Mouse (Mus musculus) forebrain, embryonic 13.5 days (tissue): ENCODE results near the gene Gm3594. TPM values are rescaled to one million over a fixed set of nuclear protein-coding genes. Genes with fewer than 3 reads are reported as not detected.
"Not testable (repeated sequence)": the region's sequence is repeated elsewhere in the genome, so short reads cannot be mapped to it uniquely, and the experiment has no call there.

Experiments used
- ATAC-seq: fragments of 200-750 bp; cut with Nextera tagmentation; 2 replicates; pipeline ENCODE4 v1.8.0; 2017
- H3K27ac ChIP-seq: fragments of 300-500 bp; sonication (generic); 2 replicates; pipeline ENCODE4 v1.5.1; 2015; ENCODE audit warnings: inconsistent platforms, mild to moderate bottlenecking, moderate library complexity
- H3K27me3 ChIP-seq: fragments of 300-500 bp; sonication (generic); 2 replicates; pipeline ENCODE4 v1.6.1; 2015; ENCODE audit warnings: mild to moderate bottlenecking, inconsistent platforms
- H3K36me3 ChIP-seq: fragments of 300-500 bp; sonication (generic); 2 replicates; pipeline ENCODE4 v1.6.1; 2015; ENCODE audit warnings: mild to moderate bottlenecking, inconsistent platforms; ENCODE audit not compliant: poor library complexity, severe bottlenecking
- H3K4me1 ChIP-seq: fragments of 300-500 bp; sonication (generic); 2 replicates; pipeline ENCODE4 v1.6.1; 2015; ENCODE audit warnings: inconsistent platforms
- H3K4me2 ChIP-seq: fragments of 300-500 bp; sonication (generic); 2 replicates; pipeline ENCODE4 v1.6.1; 2015; ENCODE audit warnings: inconsistent platforms, mild to moderate bottlenecking, moderate library complexity
- H3K4me3 ChIP-seq: fragments of 300-500 bp; sonication (generic); 2 replicates; pipeline ENCODE4 v1.5.1; 2015; ENCODE audit warnings: mild to moderate bottlenecking, inconsistent platforms
- H3K9ac ChIP-seq: fragments of 300-500 bp; sonication (generic); 2 replicates; pipeline ENCODE4 v1.6.1; 2015; ENCODE audit warnings: mild to moderate bottlenecking, inconsistent platforms
- H3K9me3 ChIP-seq: fragments of 300-500 bp; sonication (generic); replicated peaks from 2 replicates; pipeline ENCODE4 v1.6.1; 2016; ENCODE audit warnings: inconsistent platforms
- WGBS: fragments of 180-500 bp; shearing (Covaris S2); methylation state at CpG from one replicate; pipeline ENCODE4 v1.1.7; 2015; 5-methylcytosine and 5-hydroxymethylcytosine counted together
- polyA plus RNA-seq: library from polyadenylated mRNA; unstranded; fragments of >200 nt; fragmentation: Nextera tagmentation; extraction: Ambion mirVana; gene quantifications from 2 replicates; pipeline ENCODE4 v1.2.1, GENCODE M21; 2015

Gene Gm3594
- not detected in 2 replicates for polyA plus RNA-seq

GRCm38 (mm10) chr14:6444511-6444910, at the start of gene Gm3594:
Gm3594 (minus strand) TSS chr14:6444611.
- H3K27ac ChIP-seq, result not testable (repeated sequence)
- WGBS, result no CpG with 5 or more reads among the region's 4 CpGs

GRCm38 (mm10) chr14:6486331-6486730, 41.9 kb upstream of the Gm3594 start:
- H3K4me2 ChIP-seq, H3K4me3 ChIP-seq, H3K4me1 ChIP-seq, ATAC-seq, H3K9ac ChIP-seq, H3K9me3 ChIP-seq, H3K36me3 ChIP-seq, H3K27ac ChIP-seq, H3K27me3 ChIP-seq: not testable (repeated sequence)
- WGBS, result 62% methylated on average over 1 of the region's 1 CpGs

More at GRCm38 (mm10) chr14:6444511-6444910, at the start of gene Gm3594:
- not testable (repeated sequence) for H3K4me3 ChIP-seq, H3K9me3 ChIP-seq, ATAC-seq, H3K36me3 ChIP-seq, H3K27me3 ChIP-seq, H3K4me2 ChIP-seq, H3K4me1 ChIP-seq, H3K9ac ChIP-seq

GRCm38 (mm10) chr14:6485541-6485940, 41.1 kb upstream of the Gm3594 start:
- H3K27me3 ChIP-seq, H3K4me3 ChIP-seq, H3K4me2 ChIP-seq, H3K9me3 ChIP-seq, H3K9ac ChIP-seq, H3K36me3 ChIP-seq, H3K4me1 ChIP-seq, ATAC-seq, H3K27ac ChIP-seq: not testable (repeated sequence)
- WGBS, result 71% methylated on average over 1 of the region's 1 CpGs

DNA sequence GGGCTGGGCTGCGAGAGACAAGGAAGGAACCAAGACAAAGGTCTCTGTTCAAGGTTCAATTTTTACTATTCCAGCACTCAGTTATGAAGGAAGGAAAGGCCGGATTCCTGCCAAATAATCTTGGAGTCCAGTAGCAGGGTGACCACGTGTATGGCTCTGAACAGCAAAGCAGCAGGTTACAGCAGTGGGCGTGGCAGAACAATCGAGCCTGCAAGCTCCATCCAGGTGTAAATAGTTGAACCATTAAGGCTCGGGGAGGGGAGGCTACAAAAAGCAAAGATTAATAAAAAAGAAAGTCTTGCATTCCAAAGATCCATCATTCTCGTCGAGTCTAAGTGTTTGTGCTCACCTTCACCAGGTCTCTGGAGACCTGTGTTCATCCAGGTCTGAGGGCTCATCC, 37.7 kb upstream of the Gm3594 start:
- H3K4me2 ChIP-seq, H3K9me3 ChIP-seq, ATAC-seq, H3K4me3 ChIP-seq, H3K4me1 ChIP-seq, H3K9ac ChIP-seq, H3K36me3 ChIP-seq, H3K27me3 ChIP-seq, H3K27ac ChIP-seq: not testable (repeated sequence)
- WGBS, result 83% methylated on average over 8 of the region's 8 CpGs

- 85% methylated on average over 1 of the region's 1 CpGs for WGBS
- H3K9ac ChIP-seq, H3K27me3 ChIP-seq, H3K4me3 ChIP-seq, H3K4me1 ChIP-seq, H3K36me3 ChIP-seq, H3K9me3 ChIP-seq, ATAC-seq, H3K27ac ChIP-seq, H3K4me2 ChIP-seq: not testable (repeated sequence)
These were observed 27.4 kb upstream of the Gm3594 start for GRCm38 (mm10) chr14:6471856-6472255.

- not testable (repeated sequence) for H3K4me2 ChIP-seq, H3K4me3 ChIP-seq, H3K9me3 ChIP-seq, H3K36me3 ChIP-seq, ATAC-seq, H3K27ac ChIP-seq, H3K9ac ChIP-seq, H3K4me1 ChIP-seq, H3K27me3 ChIP-seq
- 93% methylated on average over 3 of the region's 4 CpGs for WGBS
These were observed 3.6 kb downstream of the Gm3594 start for GRCm38 (mm10) chr14:6440774-6441173.

DNA sequence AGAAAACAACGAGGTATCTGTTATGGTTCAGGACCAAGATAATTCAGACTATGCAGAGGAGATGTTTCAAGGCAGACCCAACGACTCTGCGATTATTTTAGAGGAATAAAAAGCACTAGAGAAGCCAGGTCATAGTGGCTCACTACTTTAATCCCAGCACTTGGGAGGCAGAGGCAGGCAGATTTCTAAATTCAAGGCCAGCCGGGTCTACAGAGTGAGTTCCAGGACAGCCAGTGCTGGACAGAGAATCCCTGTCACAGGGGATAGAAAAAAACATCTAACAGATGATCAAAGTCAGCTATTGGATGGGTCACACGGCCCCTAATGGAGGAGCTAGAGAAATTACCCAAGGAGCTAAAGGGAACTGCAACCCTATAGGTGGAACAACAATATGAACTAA, 4.2 kb downstream of the Gm3594 start:
- not testable (repeated sequence) for H3K36me3 ChIP-seq, ATAC-seq, H3K4me2 ChIP-seq, H3K27me3 ChIP-seq, H3K9ac ChIP-seq, H3K9me3 ChIP-seq, H3K27ac ChIP-seq, H3K4me3 ChIP-seq, H3K4me1 ChIP-seq
- WGBS, result 90% methylated on average over 2 of the region's 5 CpGs

DNA sequence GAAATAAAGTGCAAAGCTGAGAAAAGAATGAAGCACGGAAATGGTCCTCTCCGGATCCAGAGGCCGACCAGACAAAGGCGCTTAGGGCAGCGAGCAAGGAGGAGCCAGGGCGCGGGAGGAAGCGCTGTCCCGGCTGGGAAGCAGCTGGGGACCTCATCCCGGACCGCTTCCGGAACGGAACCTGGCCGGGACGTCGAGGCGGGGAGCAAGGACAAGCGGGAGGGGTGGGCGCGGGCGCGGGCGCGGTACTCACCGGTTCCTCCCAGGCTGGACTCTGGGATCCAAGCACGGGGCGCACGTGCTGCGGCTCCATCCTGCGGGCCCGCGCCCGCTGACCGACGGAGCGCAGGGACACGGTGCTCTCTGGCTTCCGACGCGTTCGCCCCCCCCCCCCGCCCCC, 17.6 kb downstream of the Gm3594 start:
- not testable (repeated sequence) for H3K4me1 ChIP-seq, H3K27ac ChIP-seq, H3K9me3 ChIP-seq, H3K36me3 ChIP-seq, H3K9ac ChIP-seq, H3K27me3 ChIP-seq, ATAC-seq
- Histone ChIP-seq H3K4me3 (peak overlapping the region; percentile 36), H3K4me2 (peak overlapping the region; percentile 59)
- WGBS, result 5% methylated on average over 9 of the region's 42 CpGs

DNA sequence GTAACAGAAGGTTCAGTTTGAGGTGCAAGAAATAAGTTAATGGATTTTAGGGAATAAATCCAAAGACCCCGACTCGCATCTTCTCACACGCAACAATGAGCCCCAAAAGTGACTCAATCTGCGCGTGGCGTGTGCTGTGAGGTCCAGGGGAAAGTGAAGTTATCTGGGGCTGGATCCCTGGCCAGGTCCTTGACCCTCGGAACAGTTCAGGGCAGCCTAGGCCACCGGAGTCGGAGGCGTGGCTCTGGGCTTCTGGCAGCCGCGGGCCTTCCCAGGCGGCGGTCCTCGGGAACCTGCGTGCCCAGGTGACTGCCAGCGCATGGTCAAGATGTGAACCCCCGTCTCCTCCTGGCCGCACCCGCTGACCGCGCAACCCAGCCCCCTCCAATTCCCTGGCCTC, 18.1 kb downstream of the Gm3594 start:
- H3K4me2 ChIP-seq, result peak overlapping the region; percentile 59
- H3K4me1 ChIP-seq, H3K36me3 ChIP-seq, H3K9me3 ChIP-seq, ATAC-seq, H3K27me3 ChIP-seq, H3K27ac ChIP-seq: not testable (repeated sequence)
- WGBS, result 12% methylated on average over 22 of the region's 22 CpGs
- H3K9ac ChIP-seq, result peak overlapping the region; percentile 56; the same call in 1 of the 2 replicates
- H3K4me3 ChIP-seq, result peak overlapping the region; percentile 36

DNA sequence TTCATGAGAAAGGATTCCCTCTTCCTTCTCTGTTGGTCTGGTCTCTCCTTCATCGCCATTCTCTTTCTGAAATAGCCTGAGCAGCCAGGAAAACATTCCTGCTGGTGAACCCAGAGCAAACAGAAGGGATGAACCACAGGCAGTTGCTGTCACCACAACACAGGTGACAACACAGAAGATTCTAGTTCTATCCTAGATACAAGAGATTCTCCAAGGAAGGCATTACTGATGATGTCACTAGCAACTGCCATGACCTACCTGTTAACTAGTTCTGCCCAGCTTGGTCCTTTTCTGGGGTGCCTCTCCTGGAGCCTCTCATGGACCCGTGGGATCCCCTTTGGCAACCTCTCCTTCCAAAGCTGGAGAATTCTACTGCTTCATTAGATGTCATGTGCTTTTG, 32.0 kb downstream of the Gm3594 start, which contains the start of gene Gm3591:
TSS of gene Gm3591 (minus strand) at position 101 of the 400 bp plus-strand sequence.
- no CpG with 5 or more reads among the region's 2 CpGs for WGBS
- H3K9me3 ChIP-seq, H3K4me1 ChIP-seq, H3K27me3 ChIP-seq, H3K4me2 ChIP-seq, H3K4me3 ChIP-seq, H3K27ac ChIP-seq, H3K36me3 ChIP-seq, H3K9ac ChIP-seq, ATAC-seq: not testable (repeated sequence)

DNA sequence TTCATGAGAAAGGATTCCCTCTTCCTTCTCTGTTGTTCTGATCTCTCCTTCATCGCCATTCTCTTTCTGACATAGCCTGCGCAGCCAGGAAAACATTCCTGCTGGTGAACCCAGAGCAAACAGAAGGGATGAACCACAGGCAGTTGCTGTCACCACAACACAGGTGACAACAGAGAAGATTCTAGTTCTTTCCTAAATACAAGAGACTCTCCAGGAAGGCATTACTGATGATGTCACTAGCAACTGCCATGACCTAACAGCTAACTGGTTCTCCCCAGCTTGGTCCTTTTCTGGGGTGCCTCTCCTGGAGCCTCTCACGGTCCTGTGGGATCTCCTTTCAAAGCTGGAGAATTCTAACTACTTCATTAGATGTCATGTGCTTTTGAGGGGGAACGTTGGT, 54.2 kb downstream of the Gm3594 start, which contains the start of gene Gm16440:
TSS of gene Gm16440 (minus strand) at position 101 of the 400 bp plus-strand sequence.
- WGBS, result 68% methylated on average over 2 of the region's 4 CpGs
- not testable (repeated sequence) for ATAC-seq, H3K4me3 ChIP-seq, H3K27ac ChIP-seq, H3K4me1 ChIP-seq, H3K9me3 ChIP-seq, H3K27me3 ChIP-seq, H3K9ac ChIP-seq, H3K36me3 ChIP-seq, H3K4me2 ChIP-seq
